Mouse (Mus musculus): ENCODE data around the gene Gm14443. TPM values are rescaled to one million over a fixed set of nuclear protein-coding genes. Genes with fewer than 3 reads are reported as not detected.
"Not testable (repeated sequence)": the region's sequence is repeated elsewhere in the genome, so short reads cannot be mapped to it uniquely, and the experiment has no call there.

The Gm14443 gene
- 1.2 and 1.4 TPM in 2 replicates for polyA plus RNA-seq (2015; fragmentation: Nextera tagmentation; extraction: Ambion mirVana)

DNA sequence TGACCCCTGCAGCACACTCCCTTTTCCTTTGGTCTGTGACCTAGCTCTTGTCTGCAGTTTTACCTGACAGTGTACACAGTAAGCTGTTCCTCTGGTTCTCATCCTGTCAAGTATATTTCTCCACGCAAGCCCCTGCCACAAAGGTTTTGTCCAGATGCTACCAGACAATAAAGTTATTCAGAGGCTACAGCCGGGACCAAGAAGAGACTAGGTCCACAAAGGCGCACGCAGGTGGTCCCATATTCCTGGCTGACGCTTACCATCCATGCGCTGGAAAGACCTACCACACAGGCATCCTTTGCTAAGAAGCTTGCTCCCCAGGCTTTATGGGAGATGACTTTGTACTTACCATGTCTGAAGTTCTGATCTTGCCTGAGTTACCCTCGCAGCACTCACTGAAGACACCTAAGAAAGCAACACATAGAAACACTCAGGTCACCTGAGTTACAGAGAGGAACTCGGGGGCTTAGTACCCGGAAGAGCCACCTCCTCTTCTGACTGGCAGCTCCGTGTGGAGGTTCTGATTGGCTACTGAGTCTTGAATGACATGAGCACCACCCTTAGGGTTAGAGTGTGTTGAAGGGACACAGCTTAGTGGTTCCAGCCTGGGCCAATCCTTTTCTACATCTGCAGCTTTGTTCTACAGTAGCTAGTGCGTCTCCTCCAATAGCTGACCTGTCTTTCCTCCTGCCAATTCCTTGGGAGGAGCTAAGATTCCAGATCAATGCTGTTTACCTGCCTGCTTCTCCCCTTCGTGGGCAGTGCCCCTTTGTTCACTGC, at the start of gene Gm14443:
Gene Gm14443 (minus strand): TSS at position 471 of the 780 bp plus-strand sequence.
- WGBS: 81% methylated on average over 12 of the region's 12 CpGs
- not testable (repeated sequence) for H3K9ac ChIP-seq

DNA sequence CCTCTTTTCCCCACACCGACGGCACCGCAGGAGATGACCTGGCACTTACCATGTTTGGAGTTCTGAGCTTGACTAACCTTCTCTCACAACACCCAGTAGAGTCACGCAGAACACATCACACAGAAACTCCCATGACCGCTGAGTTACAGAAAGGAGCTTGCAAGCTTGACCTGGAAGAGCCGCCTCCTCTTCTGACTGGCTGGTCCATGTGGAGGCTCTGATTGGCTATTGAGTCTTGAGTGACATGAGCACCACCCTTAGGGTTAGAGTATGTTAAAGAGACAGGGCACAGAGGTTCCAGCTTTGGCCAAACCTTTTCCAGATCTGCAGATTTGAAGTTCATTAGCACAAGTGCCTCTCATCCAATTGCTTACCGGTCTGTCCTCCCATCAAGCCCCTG, 31.1 kb upstream of the Gm14443 start, which contains the start of gene Gm14391:
Gene Gm14391 (minus strand): TSS at position 186 of the 400 bp plus-strand sequence.
- H3K36me3 ChIP-seq; ATAC-seq (ENCODE audit: low FRiP score, low read depth); H3K27ac ChIP-seq (replicated peaks); H3K9me3 ChIP-seq; H3K9ac ChIP-seq; H3K4me1 ChIP-seq (replicated peaks); H3K4me2 ChIP-seq; H3K27me3 ChIP-seq; H3K4me3 ChIP-seq: not testable (repeated sequence)
- no CpG with 5 or more reads among the region's 7 CpGs for WGBS

More for the DNA sequence above, at the start of gene Gm14443:
- not testable (repeated sequence) for ATAC-seq (ENCODE audit: low FRiP score, low read depth); H3K4me3 ChIP-seq; H3K4me2 ChIP-seq; H3K27me3 ChIP-seq; H3K27ac ChIP-seq (replicated peaks); H3K4me1 ChIP-seq (replicated peaks); H3K9me3 ChIP-seq; H3K36me3 ChIP-seq

DNA sequence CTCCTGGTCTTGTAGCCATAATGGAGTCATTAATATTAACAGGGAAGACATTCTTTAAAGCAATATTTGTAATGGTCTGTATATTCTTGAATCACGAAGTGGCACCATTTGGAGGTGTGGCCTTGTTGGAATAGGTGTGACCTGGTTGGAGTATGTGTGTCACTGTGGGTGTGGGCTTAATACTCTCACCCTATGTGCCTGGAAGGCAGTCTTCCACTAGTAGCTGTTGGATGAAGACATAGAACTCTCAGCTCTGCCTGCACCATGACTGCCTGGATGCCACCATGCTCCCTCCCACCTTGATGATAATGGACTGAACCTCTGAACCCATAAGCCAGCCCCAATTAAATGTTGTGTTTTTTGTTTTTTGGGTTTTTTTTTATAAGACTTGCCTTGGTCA, 3.3 kb upstream of the Gm14443 start:
- not testable (repeated sequence) for H3K9ac ChIP-seq; ATAC-seq (ENCODE audit: low FRiP score, low read depth); H3K4me1 ChIP-seq (replicated peaks); H3K27ac ChIP-seq (replicated peaks); H3K9me3 ChIP-seq; H3K4me2 ChIP-seq; H3K36me3 ChIP-seq; H3K27me3 ChIP-seq; H3K4me3 ChIP-seq
- 66% methylated on average over 1 of the region's 1 CpGs for WGBS

DNA sequence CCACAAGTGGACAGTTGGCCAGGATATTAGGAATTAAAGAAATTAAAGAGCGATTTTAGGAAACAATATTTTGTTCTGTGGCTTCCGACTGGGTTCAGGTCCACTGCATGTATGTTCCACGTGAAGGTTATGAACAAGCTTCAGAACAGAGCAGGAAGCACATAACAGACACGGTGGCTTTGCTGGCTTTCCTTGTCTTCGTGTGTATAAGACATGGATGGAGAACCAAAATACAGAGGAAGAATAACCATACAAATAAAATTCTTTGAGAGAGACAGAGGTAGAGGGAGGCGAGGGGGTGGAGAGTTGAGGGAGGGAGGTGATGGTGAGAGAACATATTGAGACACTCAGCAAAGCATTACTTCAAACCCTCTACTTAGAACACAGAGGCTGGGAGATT, 641 bp upstream of the Gm14443 start:
- Histone ChIP-seq H3K27ac (replicated peaks) (no peak overlapping the region), H3K4me3 (no peak overlapping the region), H3K9ac (no peak overlapping the region), H3K4me2 (no peak overlapping the region), H3K9me3 (no peaks in the 10 kb centered on the region), H3K27me3 (no peaks in the 10 kb centered on the region), H3K36me3 (no peaks in the 10 kb centered on the region), H3K4me1 (replicated peaks) (no peaks in the 10 kb centered on the region)
- no peak for ATAC-seq (ENCODE audit: low FRiP score, low read depth)
- WGBS: 85% methylated on average over 6 of the region's 6 CpGs

DNA sequence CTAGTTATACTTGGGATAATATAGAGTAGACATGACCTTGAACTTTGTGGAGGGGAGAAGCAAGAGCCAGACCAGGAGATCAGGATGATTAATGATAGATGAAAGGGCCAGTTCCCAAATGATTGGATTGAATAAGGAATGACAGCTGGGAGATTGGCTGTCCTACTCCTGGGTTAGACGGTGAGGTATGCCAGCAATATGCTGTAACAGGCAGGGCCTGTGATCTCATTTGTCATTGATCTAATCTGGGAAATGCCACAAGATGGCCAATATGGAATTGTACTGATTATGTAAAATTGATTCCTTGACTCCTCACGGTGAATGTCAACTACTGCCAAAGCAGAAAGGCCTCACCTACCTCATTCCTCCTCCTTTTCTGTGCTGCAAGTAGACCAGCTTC, 1.6 kb downstream of the Gm14443 start:
- H3K27me3 ChIP-seq; H3K9ac ChIP-seq; H3K4me2 ChIP-seq; H3K4me1 ChIP-seq (replicated peaks); H3K9me3 ChIP-seq; H3K36me3 ChIP-seq; ATAC-seq (ENCODE audit: low FRiP score, low read depth); H3K27ac ChIP-seq (replicated peaks); H3K4me3 ChIP-seq: not testable (repeated sequence)
- 82% methylated on average over 2 of the region's 2 CpGs for WGBS

DNA sequence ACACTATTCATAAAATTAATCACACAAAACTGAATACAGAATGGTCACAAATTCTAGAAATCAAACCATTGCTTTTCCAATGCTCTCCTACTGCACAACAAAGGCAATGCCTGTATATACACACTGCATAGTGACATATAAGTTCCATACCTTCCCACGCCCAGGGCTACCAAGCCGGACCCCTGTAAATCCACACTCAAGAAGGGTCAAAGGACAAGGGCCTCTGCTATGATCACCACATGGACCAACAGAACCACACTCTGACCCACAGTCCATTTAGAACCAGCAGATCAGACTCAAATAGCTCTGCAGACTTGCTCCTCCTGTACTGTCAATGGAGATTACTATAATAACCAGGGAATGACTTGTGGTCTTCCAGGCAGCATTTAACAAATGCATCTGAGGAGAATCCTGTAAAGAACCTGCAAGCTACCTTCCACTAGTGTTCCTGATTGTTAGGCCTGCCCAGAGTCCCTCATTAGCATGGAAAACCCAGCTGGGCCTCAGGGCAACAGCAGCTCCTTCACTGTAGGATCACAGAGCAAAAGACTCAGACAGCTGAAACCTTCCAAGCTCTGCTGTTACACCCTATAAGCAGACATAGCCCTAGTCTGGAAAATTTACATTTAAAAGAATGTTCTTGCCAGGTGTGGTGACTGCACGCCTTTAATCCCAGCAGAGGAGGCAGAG, 2.6 kb downstream of the Gm14443 start:
- 86% methylated on average over 3 of the region's 3 CpGs for WGBS
- not testable (repeated sequence) for H3K9me3 ChIP-seq; H3K27ac ChIP-seq (replicated peaks); H3K27me3 ChIP-seq; H3K9ac ChIP-seq; H3K4me1 ChIP-seq (replicated peaks); H3K4me3 ChIP-seq; H3K36me3 ChIP-seq; H3K4me2 ChIP-seq; ATAC-seq (ENCODE audit: low FRiP score, low read depth)

DNA sequence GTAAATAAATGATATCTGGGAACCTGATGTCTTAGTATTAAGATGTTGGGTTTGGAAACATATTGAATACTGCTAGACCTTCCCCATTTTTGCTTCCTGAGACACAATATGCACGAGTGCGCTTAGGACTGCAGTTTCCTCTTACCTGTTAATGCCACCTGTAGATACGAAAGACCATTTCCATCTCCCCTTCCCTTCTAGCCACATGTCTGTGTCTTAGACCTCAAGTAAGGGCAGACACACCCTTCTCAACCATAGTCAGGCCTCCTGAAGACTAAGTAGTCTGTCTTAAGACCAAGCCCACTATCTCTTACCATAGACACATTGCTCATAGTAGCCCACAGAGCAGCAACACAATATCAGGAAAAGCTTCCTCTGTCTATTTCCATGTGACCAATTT, 3.5 kb downstream of the Gm14443 start:
- Histone ChIP-seq H3K27me3 (no peaks in the 10 kb centered on the region), H3K4me1 (replicated peaks) (no peaks in the 10 kb centered on the region), H3K27ac (replicated peaks) (no peak overlapping the region), H3K9ac (no peak overlapping the region), H3K4me3 (no peak overlapping the region), H3K9me3 (no peaks in the 10 kb centered on the region), H3K36me3 (no peaks in the 10 kb centered on the region), H3K4me2 (no peak overlapping the region)
- 91% methylated on average over 3 of the region's 3 CpGs for WGBS
- ATAC-seq (ENCODE audit: low FRiP score, low read depth): no peak

DNA sequence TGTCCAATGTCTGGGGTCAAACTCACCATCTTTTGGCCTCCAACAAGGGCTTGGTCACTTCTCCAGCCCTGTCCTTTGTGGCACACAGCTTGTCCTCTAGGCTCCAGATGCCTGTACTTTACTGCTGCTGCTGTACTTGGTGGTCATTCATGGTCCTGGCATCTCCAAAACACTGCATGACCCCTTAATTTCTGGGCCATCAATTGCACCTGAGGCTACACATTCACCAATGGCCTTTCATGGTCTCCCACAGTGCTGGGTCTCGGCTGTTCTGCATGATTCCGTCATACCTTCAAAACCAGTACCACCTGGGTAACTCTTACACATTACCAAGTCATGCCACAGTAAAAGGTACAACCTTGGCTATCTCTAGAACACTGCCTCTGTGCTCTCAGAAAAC, 8.8 kb downstream of the Gm14443 start:
- H3K4me2 ChIP-seq; H3K9ac ChIP-seq; H3K36me3 ChIP-seq; H3K4me3 ChIP-seq; H3K4me1 ChIP-seq (replicated peaks); H3K27me3 ChIP-seq; H3K27ac ChIP-seq (replicated peaks); H3K9me3 ChIP-seq; ATAC-seq (ENCODE audit: low FRiP score, low read depth): not testable (repeated sequence)
- WGBS: 83% methylated on average over 2 of the region's 2 CpGs

DNA sequence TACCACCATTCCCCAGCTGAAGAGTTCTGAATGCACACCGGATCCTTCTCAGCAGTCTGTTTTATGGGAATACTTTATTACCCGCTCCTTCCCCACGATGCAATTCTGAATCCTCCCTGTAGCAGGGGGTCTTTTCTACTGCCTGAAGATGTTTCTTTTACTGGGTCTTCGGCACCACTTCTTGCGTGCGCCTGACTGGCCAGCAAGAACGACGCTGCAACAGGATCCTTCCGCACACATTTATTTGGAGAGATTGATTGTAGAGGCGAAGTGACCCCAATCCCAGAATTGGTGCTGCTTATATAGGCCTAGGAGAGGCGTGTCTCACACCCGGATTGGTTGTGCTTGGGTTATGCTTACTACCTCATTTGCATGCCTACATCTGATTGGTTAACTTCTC, 10.6 kb downstream of the Gm14443 start:
- not testable (repeated sequence) for H3K4me2 ChIP-seq; H3K9me3 ChIP-seq; H3K4me3 ChIP-seq; H3K9ac ChIP-seq; ATAC-seq (ENCODE audit: low FRiP score, low read depth); H3K4me1 ChIP-seq (replicated peaks); H3K27ac ChIP-seq (replicated peaks); H3K27me3 ChIP-seq; H3K36me3 ChIP-seq
- WGBS: 97% methylated on average over 12 of the region's 12 CpGs

DNA sequence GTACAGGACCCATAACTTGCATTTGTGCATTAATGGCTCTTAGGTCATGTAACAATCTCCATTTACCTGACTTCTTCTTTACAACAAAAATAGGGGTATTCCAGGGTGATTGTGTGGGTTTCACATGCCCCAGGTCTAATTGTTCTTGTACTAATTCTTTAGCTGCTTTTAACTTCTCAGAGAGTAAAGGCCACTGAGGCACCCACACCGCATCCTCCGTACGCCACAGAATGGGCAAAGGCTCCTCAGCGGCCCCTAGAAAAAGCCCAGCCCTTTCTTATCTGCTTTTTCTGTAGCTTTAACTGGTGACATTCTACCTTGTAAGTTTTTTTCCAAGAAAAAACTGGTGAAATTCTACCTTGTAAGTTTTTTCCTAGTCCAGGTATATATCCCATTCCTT, 14.2 kb downstream of the Gm14443 start:
- H3K4me3 ChIP-seq; H3K27ac ChIP-seq (replicated peaks); ATAC-seq (ENCODE audit: low FRiP score, low read depth); H3K27me3 ChIP-seq; H3K4me1 ChIP-seq (replicated peaks); H3K4me2 ChIP-seq; H3K36me3 ChIP-seq; H3K9ac ChIP-seq: not testable (repeated sequence)
- WGBS: 91% methylated on average over 4 of the region's 4 CpGs
- 0 out of 2 replicates have a peak, but pooled peaks cover 10% of the 10 kb centered on the region for H3K9me3 ChIP-seq

DNA sequence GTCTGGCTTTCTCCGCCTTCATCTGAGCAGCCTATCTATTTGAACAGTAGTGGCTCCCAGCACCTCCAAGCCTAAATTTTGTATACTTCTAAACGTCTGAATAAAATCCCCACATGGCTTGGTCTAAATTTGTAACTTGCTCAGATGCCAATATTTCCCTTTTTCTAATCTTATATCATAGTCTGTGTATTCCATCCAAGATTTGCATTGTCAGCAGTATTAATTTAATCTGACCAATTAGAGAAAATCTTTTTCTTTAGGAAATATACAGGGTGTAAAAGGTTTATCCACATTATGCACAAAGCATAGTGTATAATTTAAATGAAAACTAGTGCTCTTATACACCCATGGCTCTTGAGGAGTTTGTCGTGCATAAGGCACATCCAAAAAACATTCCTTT, 17.0 kb downstream of the Gm14443 start:
- WGBS: 88% methylated on average over 3 of the region's 3 CpGs

DNA sequence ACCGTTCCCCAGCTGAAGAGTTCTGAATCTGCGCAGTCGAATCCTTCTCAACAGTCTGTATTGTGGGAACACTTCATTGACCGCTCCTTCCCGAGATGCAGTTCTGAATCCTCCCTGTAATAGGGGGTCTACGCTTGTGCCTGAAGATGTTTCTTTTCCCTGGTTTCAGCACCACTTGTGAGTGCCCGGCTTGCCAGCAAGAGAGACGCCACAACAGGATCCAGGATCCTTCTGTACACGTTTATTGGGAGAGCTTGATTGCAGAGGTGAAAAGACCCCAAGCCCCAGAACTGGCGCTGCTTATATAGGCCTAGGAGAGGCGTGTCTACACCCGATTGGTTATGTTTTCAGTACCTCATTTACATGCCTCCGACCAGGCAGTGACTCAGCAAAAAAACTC, 19.0 kb downstream of the Gm14443 start:
- Histone ChIP-seq H3K9ac (no peak overlapping the region), H3K4me1 (replicated peaks) (no peaks in the 10 kb centered on the region), H3K27ac (replicated peaks) (no peak overlapping the region), H3K4me2 (no peak overlapping the region), H3K4me3 (no peak overlapping the region), H3K36me3 (no peaks in the 10 kb centered on the region), H3K9me3 (0 out of 2 replicates have a peak, but pooled peaks cover 9% of the 10 kb centered on the region), H3K27me3 (no peaks in the 10 kb centered on the region)
- no peak for ATAC-seq (ENCODE audit: low FRiP score, low read depth)
- WGBS: 93% methylated on average over 13 of the region's 13 CpGs

More for the DNA sequence above, 17.0 kb downstream of the Gm14443 start:
- Histone ChIP-seq H3K36me3 (no peaks in the 10 kb centered on the region), H3K4me2 (no peak overlapping the region), H3K9me3 (0 out of 2 replicates have a peak, but pooled peaks cover 9% of the 10 kb centered on the region), H3K4me3 (no peak overlapping the region), H3K27ac (replicated peaks) (no peak overlapping the region), H3K4me1 (replicated peaks) (no peaks in the 10 kb centered on the region), H3K27me3 (no peaks in the 10 kb centered on the region), H3K9ac (no peak overlapping the region)
- ATAC-seq (ENCODE audit: low FRiP score, low read depth): no peak

All from hindbrain, embryonic 15.5 days (tissue).